ENCODE assay signal across 15 mouse cellular contexts in genomic region chr3:147080768-147081448, GRCm38 (mm10).
"Had no signal": no experiment of that assay in that cellular context is flagged by ENCODE, and none has a peak within 500 bp of the region (broad histone marks: within the 10 kb centered on the region; RNA-seq: fewer than 3 reads in every experiment).

No protein-coding gene starts in this region.

- H3K4me2 ChIP-seq: limb, embryonic 15.5 days; liver, embryonic 12.5 days; lung, embryonic 14.5 days; midbrain, embryonic 11.5 days had no signal

- H3K27me3 ChIP-seq: limb, embryonic 15.5 days; liver, embryonic 12.5 days had no signal

- H3K4me1 ChIP-seq: limb, embryonic 15.5 days; liver, embryonic 12.5 days had no signal

- H3K36me3 ChIP-seq: limb, embryonic 15.5 days; liver, embryonic 12.5 days had no signal

- H3K27ac ChIP-seq: kidney, postnatal 0 days; limb, embryonic 15.5 days; liver, embryonic 12.5 days; stomach, postnatal 0 days had no signal

- DNase-seq: kidney, postnatal 36 days; layer of hippocampus, adult 9-11 months; layer of hippocampus, postnatal 36 days; lung, embryonic 14.5 days; lung, postnatal 10 days; lung, postnatal 4 days; right cerebral cortex, adult 18-20 months; right cerebral cortex, postnatal 25 days; thymus, postnatal 14 days had no signal

- ATAC-seq: liver, embryonic 12.5 days; midbrain, embryonic 16.5 days had no signal

- H3K9me3 ChIP-seq: limb, embryonic 15.5 days; liver, embryonic 12.5 days had no signal

- H3K9ac ChIP-seq: limb, embryonic 15.5 days; liver, embryonic 12.5 days; lung, embryonic 14.5 days had no signal

- H3K4me3 ChIP-seq: limb, embryonic 15.5 days; liver, embryonic 12.5 days had no signal
